Mouse (Mus musculus) neural tube, embryonic 14.5 days (tissue): ENCODE results near the gene Inafm2. TPM values are rescaled to one million over a fixed set of nuclear protein-coding genes. Genes with fewer than 3 reads are reported as not detected.

Experiments used
- ATAC-seq: fragments of 200-750 bp; cut with Nextera tagmentation; 2 replicates; pipeline ENCODE4 v1.8.0; 2017; ENCODE audit warnings: low read depth, mild to moderate bottlenecking, moderate TSS enrichment, moderate library complexity
- H3K27ac ChIP-seq: fragments of 300-500 bp; sonication (generic); 2 replicates; pipeline ENCODE4 v1.5.1; 2014; ENCODE audit warnings: low read depth, mild to moderate bottlenecking, control low read depth, low read length, moderate library complexity, mixed read lengths
- H3K27me3 ChIP-seq: fragments of 300-500 bp; sonication (generic); 2 replicates; pipeline ENCODE4 v1.6.1; 2014; ENCODE audit warnings: low read length; ENCODE audit not compliant: control insufficient read depth, insufficient read depth
- H3K36me3 ChIP-seq: fragments of 300-500 bp; sonication (generic); 2 replicates; pipeline ENCODE4 v1.6.1; 2014; ENCODE audit warnings: low read length, mixed read lengths; ENCODE audit not compliant: control insufficient read depth, insufficient read depth
- H3K4me1 ChIP-seq: fragments of 300-500 bp; sonication (generic); 2 replicates; pipeline ENCODE4 v1.6.1; 2014; ENCODE audit warnings: low read length; ENCODE audit not compliant: control insufficient read depth, insufficient read depth
- H3K4me2 ChIP-seq: fragments of 300-500 bp; sonication (generic); 2 replicates; pipeline ENCODE4 v1.6.1; 2014; ENCODE audit warnings: mild to moderate bottlenecking, low read depth, low read length, control low read depth
- H3K4me3 ChIP-seq: fragments of 300-500 bp; sonication (generic); 2 replicates; pipeline ENCODE4 v1.5.1; 2014; ENCODE audit warnings: low read depth, low read length, control low read depth, mixed read lengths
- H3K9ac ChIP-seq: fragments of 300-500 bp; sonication (generic); replicated peaks from 2 replicates; pipeline ENCODE4 v1.6.1; 2014; ENCODE audit warnings: low read depth, mild to moderate bottlenecking, control low read depth, low read length, mixed read lengths
- H3K9me3 ChIP-seq: fragments of 300-500 bp; sonication (generic); 2 replicates; pipeline ENCODE4 v1.6.1; 2016; ENCODE audit warnings: low read length; ENCODE audit not compliant: control insufficient read depth
- WGBS: fragments of 180-500 bp; shearing (Covaris S2); extraction: QIAGEN DNeasy Blood & Tissue Kit; methylation state at CpG from one replicate; pipeline ENCODE4 v1.1.7; 2014; 5-methylcytosine and 5-hydroxymethylcytosine counted together
- polyA plus RNA-seq: library from polyadenylated mRNA; unstranded; fragments of >200 nt; fragmentation: Nextera tagmentation; extraction: Ambion mirVana; gene quantifications from 2 replicates; pipeline ENCODE4 v1.2.1, GENCODE M21; 2014

Inafm2 gene
- polyA plus RNA-seq, 1 experiment from 2014 or later = 32.3 TPM

DNA sequence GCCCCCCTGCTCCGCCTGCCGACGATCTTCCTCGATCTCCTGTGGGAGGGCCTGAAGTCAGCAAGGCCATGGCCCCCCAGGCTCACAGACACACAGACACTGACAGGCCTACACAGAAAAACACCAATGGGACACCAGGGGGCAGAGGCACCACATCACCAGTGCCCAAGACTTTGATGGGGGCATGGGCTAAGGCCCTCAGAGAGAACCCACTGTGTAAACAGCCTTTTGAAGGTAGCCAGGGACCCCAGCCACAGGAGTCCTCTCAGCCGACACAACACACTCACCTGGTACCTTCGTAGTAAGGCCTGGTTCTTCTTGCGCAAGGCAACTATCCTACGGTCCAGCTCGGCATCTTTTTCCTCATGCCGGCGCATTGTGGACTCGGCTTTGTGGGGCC lies 15.8 kb downstream of the Inafm2 start:
- peak overlapping the region; percentile 36 for H3K4me2 ChIP-seq
- no peaks in the 10 kb centered on the region for H3K27me3 ChIP-seq
- H3K9ac ChIP-seq = peak overlapping the region; percentile 12; the same call in 1 of the 2 replicates
- no peak for ATAC-seq
- no peaks in the 10 kb centered on the region for H3K36me3 ChIP-seq
- H3K9me3 ChIP-seq = no peaks in the 10 kb centered on the region
- peaks cover 23% of the 10 kb centered on the region for H3K4me1 ChIP-seq
- no peak overlapping the region for H3K4me3 ChIP-seq
- 82% methylated on average over 12 of the region's 12 CpGs for WGBS
- H3K27ac ChIP-seq = peak overlapping the region; percentile 91

DNA sequence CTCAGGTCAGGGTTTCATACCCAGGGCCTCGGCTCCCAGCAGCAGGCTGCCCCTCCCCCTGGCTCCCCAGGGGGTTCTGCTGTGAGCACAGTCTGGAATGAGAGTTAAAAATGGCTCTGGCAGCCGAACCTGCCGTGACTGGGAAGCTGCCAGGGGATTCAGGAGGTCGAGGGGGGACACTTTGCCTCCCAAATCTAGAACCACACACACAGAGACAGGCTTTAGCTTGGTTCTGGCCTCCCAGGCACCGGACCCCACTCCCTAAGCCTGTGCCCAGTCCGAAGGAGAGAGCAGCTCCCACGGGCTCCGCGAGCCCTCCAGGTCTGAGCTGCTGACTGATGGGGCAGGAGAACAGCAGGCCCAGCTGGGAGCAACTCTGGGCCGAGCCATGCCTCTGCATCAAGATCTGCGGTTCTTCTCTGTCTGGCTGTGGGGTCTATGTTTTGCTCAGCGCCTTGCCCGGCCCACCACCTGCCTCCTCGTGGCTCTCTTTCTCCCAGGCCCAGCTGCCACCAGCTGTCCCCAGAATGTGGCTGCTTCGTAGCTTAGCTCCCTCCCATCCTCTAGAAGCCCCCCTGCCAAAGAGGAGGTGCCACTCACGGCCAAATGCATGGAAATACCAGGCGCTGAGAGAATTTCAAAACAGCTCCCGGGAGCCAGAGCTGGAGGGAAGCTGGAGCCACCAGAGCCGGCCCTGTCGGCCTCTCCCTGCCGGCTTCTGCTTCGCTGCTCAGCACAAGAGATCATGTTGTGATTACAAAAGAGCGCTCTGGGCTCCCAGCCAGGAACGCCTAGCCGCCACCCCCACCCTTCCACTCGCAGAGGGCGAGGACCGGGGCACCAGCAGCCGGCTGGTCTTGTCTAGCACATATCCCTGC lies 16.6 kb downstream of the Inafm2 start, which contains the start of gene Ccdc9b:
Ccdc9b (minus strand) TSS at position 756 of the 878 bp plus-strand sequence.
- Histone ChIP-seq H3K27me3 (no peaks in the 10 kb centered on the region), H3K9ac (peak within 1 kb of the TSS; percentile 12; the same call in 1 of the 2 replicates), H3K4me1 (peaks cover 23% of the 10 kb centered on the region), H3K4me2 (peak within 1 kb of the TSS; percentile 36), H3K4me3 (no peak within 1 kb of the TSS), H3K27ac (peak within 1 kb of the TSS; percentile 91), H3K9me3 (no peaks in the 10 kb centered on the region), H3K36me3 (no peaks in the 10 kb centered on the region)
- 3% methylated on average over 29 of the region's 29 CpGs for WGBS
- ATAC-seq = peak; percentile 77

DNA sequence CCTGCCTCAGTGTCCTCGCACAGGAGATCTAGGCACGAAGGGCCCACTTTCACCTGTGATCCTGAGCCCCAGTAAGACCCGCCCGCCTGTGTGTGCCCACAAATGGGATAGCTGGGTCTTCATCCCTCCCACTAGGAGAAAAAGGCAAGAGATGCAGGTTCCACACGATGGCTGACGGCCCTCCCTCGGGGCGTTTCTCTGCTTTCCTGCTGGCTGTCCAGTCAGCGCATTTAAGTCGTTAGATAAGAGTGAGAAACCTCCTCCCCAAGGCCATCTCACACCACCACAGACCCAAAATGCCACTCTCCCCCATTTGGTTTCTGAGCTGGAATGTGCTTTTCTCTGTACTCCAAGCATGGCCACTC lies 17.2 kb downstream of the Inafm2 start:
- Histone ChIP-seq H3K4me3 (no peak overlapping the region), H3K27me3 (no peaks in the 10 kb centered on the region), H3K4me1 (peaks cover 23% of the 10 kb centered on the region), H3K36me3 (no peaks in the 10 kb centered on the region), H3K9me3 (no peaks in the 10 kb centered on the region), H3K9ac (0 out of 2 replicates have a peak overlapping the region, but pooled peaks have one; percentile 12), H3K27ac (peak overlapping the region; percentile 91), H3K4me2 (peak overlapping the region; percentile 36; the same call in 1 of the 2 replicates)
- ATAC-seq = no peak
- WGBS = 16% methylated on average over 10 of the region's 10 CpGs

DNA sequence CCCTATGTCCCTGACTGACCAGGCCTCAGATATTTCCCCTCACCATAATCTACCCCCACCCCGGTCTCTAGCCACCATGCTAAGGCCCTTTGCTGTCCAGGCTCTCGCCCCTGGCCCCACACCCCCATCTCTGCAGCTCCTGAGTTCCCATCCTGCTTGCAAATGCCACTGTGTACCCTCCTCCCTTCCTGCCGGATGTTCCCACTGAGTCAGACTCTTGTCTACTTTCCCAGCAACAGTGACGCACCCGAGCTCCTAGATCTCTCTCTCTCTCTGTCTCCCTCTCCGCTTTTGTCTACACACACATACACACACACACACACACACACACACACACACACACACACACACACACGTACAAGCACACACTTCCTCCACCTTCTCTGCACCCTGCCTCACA lies 17.9 kb downstream of the Inafm2 start:
- Histone ChIP-seq H3K27me3 (no peaks in the 10 kb centered on the region), H3K36me3 (no peaks in the 10 kb centered on the region), H3K9me3 (no peaks in the 10 kb centered on the region), H3K27ac (no peak overlapping the region), H3K4me2 (no peak overlapping the region), H3K4me1 (peaks cover 23% of the 10 kb centered on the region), H3K4me3 (no peak overlapping the region), H3K9ac (no peak overlapping the region)
- 79% methylated on average over 7 of the region's 7 CpGs for WGBS
- ATAC-seq = no peak

DNA sequence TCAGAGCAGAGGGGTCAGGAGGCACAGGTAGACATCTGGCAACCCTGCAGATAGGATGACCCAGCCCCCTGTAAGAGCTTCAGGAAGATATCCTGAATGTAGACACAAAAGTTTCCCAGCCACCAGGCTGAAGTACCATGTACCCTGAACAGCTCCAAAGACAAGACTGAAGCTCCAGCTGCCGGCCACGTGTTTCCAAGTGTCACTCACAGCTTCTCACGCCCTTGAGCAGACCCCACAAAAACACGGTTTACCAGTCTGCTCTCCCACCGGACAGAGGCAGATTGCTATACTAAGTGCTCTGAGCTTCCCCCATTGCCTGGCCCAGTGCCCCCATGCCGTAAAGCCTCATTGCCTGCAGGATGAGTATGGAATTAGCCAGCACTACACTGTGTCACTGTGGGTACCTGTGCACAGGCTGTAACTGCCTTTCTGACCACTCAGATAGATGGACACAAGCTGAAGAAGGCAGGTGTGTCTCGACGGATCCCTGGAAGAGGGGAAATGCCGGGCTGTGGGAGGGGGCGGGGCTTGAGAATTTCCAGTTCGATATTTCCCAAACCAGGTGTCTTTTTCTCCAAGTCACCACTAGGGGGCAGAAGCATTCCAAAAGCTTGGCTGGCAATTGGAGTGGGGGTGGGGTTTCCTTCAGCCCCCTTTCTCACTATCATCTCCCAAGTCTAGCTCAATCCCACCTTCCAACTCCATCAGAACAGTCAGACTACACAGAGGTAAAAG lies 18.7 kb downstream of the Inafm2 start:
- WGBS = 27% methylated on average over 11 of the region's 11 CpGs
- no peaks in the 10 kb centered on the region for H3K27me3 ChIP-seq
- H3K4me1 ChIP-seq = peaks cover 23% of the 10 kb centered on the region
- no peak for ATAC-seq
- H3K9ac ChIP-seq = no peak overlapping the region
- no peaks in the 10 kb centered on the region for H3K36me3 ChIP-seq
- no peaks in the 10 kb centered on the region for H3K9me3 ChIP-seq
- no peak overlapping the region for H3K4me2 ChIP-seq
- H3K27ac ChIP-seq = no peak overlapping the region
- no peak overlapping the region for H3K4me3 ChIP-seq

DNA sequence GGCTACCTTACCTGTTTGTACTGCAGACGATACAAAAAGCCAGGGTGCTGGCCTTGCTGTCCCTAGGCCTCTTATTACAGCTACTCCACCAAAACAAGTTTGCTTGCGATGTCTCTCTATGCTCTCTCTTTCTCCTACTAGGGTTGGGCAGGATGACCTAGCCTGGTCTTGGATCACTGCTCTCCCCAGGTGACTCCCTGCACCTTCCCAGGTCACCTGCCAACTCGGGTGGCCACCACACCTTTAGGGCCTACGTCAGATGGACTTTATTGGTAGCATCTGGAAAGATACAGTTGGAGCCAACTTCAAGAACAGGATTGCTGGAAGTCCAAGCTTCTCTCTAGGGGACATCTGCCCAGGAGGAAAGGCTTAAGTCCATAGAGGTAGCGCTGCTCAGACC lies 19.3 kb downstream of the Inafm2 start:
- H3K27ac ChIP-seq = no peak overlapping the region
- H3K4me1 ChIP-seq = peaks cover 23% of the 10 kb centered on the region
- 86% methylated on average over 5 of the region's 5 CpGs for WGBS
- H3K4me2 ChIP-seq = no peak overlapping the region
- no peaks in the 10 kb centered on the region for H3K27me3 ChIP-seq
- H3K9me3 ChIP-seq = no peaks in the 10 kb centered on the region
- no peaks in the 10 kb centered on the region for H3K36me3 ChIP-seq
- no peak overlapping the region for H3K9ac ChIP-seq
- ATAC-seq = no peak
- no peak overlapping the region for H3K4me3 ChIP-seq

DNA sequence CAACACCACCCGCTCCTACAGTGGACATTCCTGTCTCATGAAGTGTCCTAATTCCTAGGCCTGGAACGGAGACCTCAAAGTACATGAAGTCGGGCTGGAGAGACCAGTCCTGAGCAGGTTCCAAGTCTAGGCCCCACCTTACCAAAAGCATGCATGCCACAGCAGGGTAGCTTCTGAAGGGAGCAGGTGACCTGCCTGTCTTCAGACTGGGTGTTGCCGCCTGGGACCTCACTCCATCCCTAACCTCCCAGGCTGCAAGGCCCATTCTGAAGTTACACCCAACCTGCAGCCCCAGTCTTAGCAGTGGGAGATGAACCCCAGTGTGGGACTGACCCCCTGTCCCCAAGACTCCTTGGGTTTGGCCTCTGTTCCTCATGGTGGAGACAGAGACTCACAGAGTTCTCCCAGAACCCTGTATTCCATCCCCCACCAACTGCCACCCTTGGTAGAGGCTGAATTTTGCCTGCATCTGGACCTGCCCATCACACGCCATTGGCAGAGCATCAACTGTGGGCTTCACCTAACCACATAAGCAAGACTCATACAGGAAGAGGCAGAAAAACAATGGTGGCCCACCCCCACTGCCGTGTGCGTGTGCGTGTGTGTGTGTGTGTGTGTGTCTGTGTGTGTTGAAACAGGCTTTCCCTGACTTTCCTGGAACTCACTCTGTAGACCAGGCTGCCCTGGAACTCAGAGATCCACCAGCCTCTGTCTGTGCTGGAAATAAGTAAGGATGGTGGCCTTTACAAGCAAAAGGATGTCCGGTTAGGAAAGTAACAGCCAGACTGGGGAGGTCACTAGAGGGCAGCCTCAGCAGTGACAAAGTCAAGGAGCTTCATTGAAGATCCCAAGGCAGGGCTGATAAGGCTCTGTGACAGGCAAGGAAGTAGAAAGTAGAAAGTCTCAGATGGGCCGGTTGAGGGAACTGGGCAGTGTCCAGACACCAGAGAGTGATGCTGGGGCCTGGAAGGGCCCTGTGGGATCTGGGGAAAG lies 20.8 kb downstream of the Inafm2 start:
- no peak for ATAC-seq
- H3K4me2 ChIP-seq = no peak overlapping the region
- no peaks in the 10 kb centered on the region for H3K36me3 ChIP-seq
- peaks cover 17% of the 10 kb centered on the region for H3K4me1 ChIP-seq
- WGBS = 75% methylated on average over 10 of the region's 10 CpGs
- H3K27me3 ChIP-seq = no peaks in the 10 kb centered on the region
- no peak overlapping the region for H3K4me3 ChIP-seq
- no peak overlapping the region for H3K9ac ChIP-seq
- no peak overlapping the region for H3K27ac ChIP-seq
- no peaks in the 10 kb centered on the region for H3K9me3 ChIP-seq

DNA sequence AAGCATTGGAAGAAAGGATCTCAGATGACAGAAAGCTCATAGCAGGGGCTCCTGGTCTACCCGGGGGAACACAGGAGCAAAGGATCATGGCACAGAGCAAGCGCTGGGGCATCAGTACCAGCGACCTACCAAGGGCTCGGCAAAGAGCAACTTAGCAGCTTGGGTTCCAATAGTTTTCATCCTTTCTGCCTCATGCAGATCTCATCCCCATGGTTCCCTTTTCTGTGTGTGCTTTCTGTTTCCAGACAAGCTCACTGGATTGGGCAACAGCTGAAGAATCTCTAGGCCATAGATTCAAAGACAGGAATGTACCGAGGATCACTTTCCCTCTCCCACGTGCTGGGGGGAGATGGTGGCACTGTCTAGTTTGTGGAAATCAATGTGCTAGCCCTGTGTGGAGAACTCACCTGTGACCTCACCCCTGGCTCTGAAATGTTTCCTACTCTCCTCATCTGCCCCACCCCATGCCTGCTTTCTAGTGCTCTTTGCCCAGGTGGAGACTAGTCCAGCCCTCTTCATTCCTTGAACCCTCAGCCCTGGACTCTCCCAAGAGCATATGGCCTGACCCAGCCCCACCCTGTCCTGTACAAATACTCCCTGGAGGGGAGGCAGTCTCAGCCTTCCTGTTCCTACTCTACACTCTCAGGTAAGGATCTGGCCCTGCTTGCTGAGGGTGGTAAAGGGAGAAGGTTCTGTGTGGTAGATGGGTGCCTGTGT lies 26.8 kb downstream of the Inafm2 start, which contains the start of gene Phgr1:
Phgr1 (plus strand) TSS at position 612 of the 717 bp plus-strand sequence.
- WGBS = 83% methylated on average over 6 of the region's 6 CpGs

More for the DNA sequence above, 26.8 kb downstream of the Inafm2 start, which contains the start of gene Phgr1:
- H3K9ac ChIP-seq = no peak within 1 kb of the TSS
- no peaks in the 10 kb centered on the region for H3K4me1 ChIP-seq
- no peak within 1 kb of the TSS for H3K4me2 ChIP-seq
- ATAC-seq = no peak
- no peaks in the 10 kb centered on the region for H3K27me3 ChIP-seq
- H3K4me3 ChIP-seq = no peak within 1 kb of the TSS
- H3K9me3 ChIP-seq = no peaks in the 10 kb centered on the region
- H3K27ac ChIP-seq = no peak within 1 kb of the TSS
- H3K36me3 ChIP-seq = no peaks in the 10 kb centered on the region
